ENCODE assay signal across 10 mouse cellular contexts in genomic region chr2:130451727-130452090, GRCm38 (mm10). TPM values are rescaled to one million over a fixed set of nuclear protein-coding genes. Genes with fewer than 3 reads are reported as not detected.
DNase-seq lines count a peak whose midpoint lies in the region; ATAC-seq and TF ChIP-seq lines count a peak whose summit lies in the region.
"Had no signal": no experiment of that assay in that cellular context is flagged by ENCODE, and none has a peak within 500 bp of the region (broad histone marks: within the 10 kb centered on the region; RNA-seq: fewer than 3 reads in every experiment).

No protein-coding gene starts in this region.

- no peaks in the 10 kb centered on the region for H3K27me3 ChIP-seq in cerebellum, adult 2 months (ENCODE audit: control insufficient read depth, insufficient read depth, low read length)
- H3K27me3 ChIP-seq in lung, embryonic 15.5 days: peaks cover 17% of the 10 kb centered on the region; the same call in 1 of the 2 replicates
- peaks cover 9% of the 10 kb centered on the region; the same call in 1 of the 2 replicates for H3K27me3 ChIP-seq in limb, embryonic 12.5 days
- H3K27me3 ChIP-seq in stomach, embryonic 14.5 days (ENCODE audit: control insufficient read depth, insufficient read depth, low read length): no peaks in the 10 kb centered on the region

- 9% methylated on average over 3 of the region's 3 CpGs for WGBS in cerebellum, adult 2 months
- 56% methylated on average over 3 of the region's 3 CpGs for WGBS in lung, embryonic 15.5 days
- 72% methylated on average over 3 of the region's 3 CpGs for WGBS in limb, embryonic 12.5 days
- 64% methylated on average over 3 of the region's 3 CpGs for WGBS in stomach, embryonic 14.5 days

- no peak for TF ChIP-seq CTCF in cerebellum, adult 2 months (IDR thresholded peaks at IDR 0.05; ENCODE audit: borderline replicate concordance, insufficient read depth, low read depth, low read length)

- H3K9me3 ChIP-seq in lung, embryonic 15.5 days: no peaks in the 10 kb centered on the region
- no peaks in the 10 kb centered on the region for H3K9me3 ChIP-seq in limb, embryonic 12.5 days
- no peaks in the 10 kb centered on the region for H3K9me3 ChIP-seq in stomach, embryonic 14.5 days (ENCODE audit: control insufficient read depth, low read depth, low read length)

- peaks cover 13% of the 10 kb centered on the region for H3K4me1 ChIP-seq in cerebellum, adult 2 months (ENCODE audit: control insufficient read depth, insufficient read depth, low read length)
- peaks cover 33% of the 10 kb centered on the region for H3K4me1 ChIP-seq in lung, embryonic 15.5 days
- H3K4me1 ChIP-seq in limb, embryonic 12.5 days (replicated peaks): peaks cover 19% of the 10 kb centered on the region
- H3K4me1 ChIP-seq in stomach, embryonic 14.5 days (ENCODE audit: control insufficient read depth, insufficient read depth, low read length): peaks cover 19% of the 10 kb centered on the region; the same call in 1 of the 2 replicates

- DNase-seq in cerebellum, adult 2 months: peak in 1 of 2 experiments; percentile 23
- no peak for DNase-seq in lung, postnatal 14 days
- DNase-seq in gastrocnemius, adult 18-20 months (ENCODE audit: low spot score): no peak
- DNase-seq in urinary bladder, postnatal 36 days (ENCODE audit: low spot score in 2 of 2): no peak

- H3K27ac ChIP-seq in cerebellum, adult 2 months (ENCODE audit: insufficient read depth, low read length): no peak overlapping the region
- no peak overlapping the region for H3K27ac ChIP-seq in lung, embryonic 15.5 days
- H3K27ac ChIP-seq in limb, embryonic 12.5 days: no peak overlapping the region
- no peak overlapping the region for H3K27ac ChIP-seq in stomach, embryonic 14.5 days (ENCODE audit: low read length)

- peak overlapping the region; percentile 72 for H3K4me3 ChIP-seq in cerebellum, adult 2 months (replicated peaks; ENCODE audit: insufficient read depth, low read depth, low read length)
- H3K4me3 ChIP-seq in lung, embryonic 15.5 days: peak overlapping the region; percentile 94; the same call in 1 of the 2 replicates
- no peak overlapping the region for H3K4me3 ChIP-seq in limb, embryonic 12.5 days (replicated peaks)
- peak overlapping the region; percentile 82; the same call in 1 of the 2 replicates for H3K4me3 ChIP-seq in stomach, embryonic 14.5 days (ENCODE audit: low read depth, low read length)

- peak overlapping the region; percentile 82 for H3K4me2 ChIP-seq in lung, embryonic 15.5 days
- H3K4me2 ChIP-seq in limb, embryonic 12.5 days: peak overlapping the region; percentile 85
- H3K4me2 ChIP-seq in stomach, embryonic 14.5 days (replicated peaks; ENCODE audit: low read depth, low read length): peak overlapping the region; percentile 61

- H3K9ac ChIP-seq in lung, embryonic 15.5 days: no peak overlapping the region
- 0 out of 2 replicates have a peak overlapping the region, but pooled peaks have one; percentile 87 for H3K9ac ChIP-seq in limb, embryonic 12.5 days (replicated peaks)
- H3K9ac ChIP-seq in stomach, embryonic 14.5 days (replicated peaks; ENCODE audit: low read depth, low read length): no peak overlapping the region

- no peak for TF ChIP-seq POLR2A in cerebellum, adult 2 months (IDR thresholded peaks at IDR 0.05; ENCODE audit: borderline replicate concordance, insufficient read depth, low read length)

- ATAC-seq in cerebellum, adult (ENCODE audit: insufficient number of reproducible peaks, low FRiP score, low TSS enrichment): no peak
- no peak for ATAC-seq in lung, embryonic 15.5 days (ENCODE audit: borderline replicate concordance, extremely low read depth, low FRiP score, low TSS enrichment)
- no peak for ATAC-seq in limb, embryonic 12.5 days (ENCODE audit: insufficient number of reproducible peaks, insufficient read depth, low FRiP score, low TSS enrichment, low read depth)
- ATAC-seq in stomach, embryonic 14.5 days (ENCODE audit: insufficient number of reproducible peaks, insufficient read depth, low FRiP score, low read depth): no peak

- no peaks in the 10 kb centered on the region for H3K36me3 ChIP-seq in lung, embryonic 15.5 days
- H3K36me3 ChIP-seq in limb, embryonic 12.5 days: no peaks in the 10 kb centered on the region
- H3K36me3 ChIP-seq in stomach, embryonic 14.5 days (ENCODE audit: control insufficient read depth, insufficient read depth, low read length): no peaks in the 10 kb centered on the region

RNA-seq across cellular contexts. Expression of gene Ptpra, which starts 1.6 kb away (rescaled TPM):
- 157 and 159 TPM in 2 replicates for polyA plus RNA-seq in cerebellum, adult 2 months (2012; rRNA removed)
- 72.9 and 80.7 TPM in 2 replicates for polyA plus RNA-seq in lung, embryonic 15.5 days (2015; fragmentation: Nextera tagmentation; extraction: Ambion mirVana)
- polyA plus RNA-seq in limb, embryonic 12.5 days (2016; fragmentation: Nextera tagmentation; extraction: Ambion mirVana): 108 and 115 TPM in 2 replicates
- 110 and 115 TPM in 2 replicates for polyA plus RNA-seq in stomach, embryonic 14.5 days (2014; fragmentation: Nextera tagmentation; extraction: Ambion mirVana)
- total RNA-seq in gastrocnemius, adult 18-20 months (2021): 10 to 100 TPM; 14.8 to 18.9 TPM

RNA-seq across cellular contexts. Expression of gene Pced1a, which starts 27.2 kb away (rescaled TPM):
- 21.8 and 23.5 TPM in 2 replicates for polyA plus RNA-seq in cerebellum, adult 2 months (2012; rRNA removed)
- polyA plus RNA-seq in lung, embryonic 15.5 days (2015; fragmentation: Nextera tagmentation; extraction: Ambion mirVana): 14.7 and 15.9 TPM in 2 replicates
- polyA plus RNA-seq in limb, embryonic 12.5 days (2016; fragmentation: Nextera tagmentation; extraction: Ambion mirVana): 13.4 and 14.6 TPM in 2 replicates
- 12.4 and 12.9 TPM in 2 replicates for polyA plus RNA-seq in stomach, embryonic 14.5 days (2014; fragmentation: Nextera tagmentation; extraction: Ambion mirVana)
- total RNA-seq in gastrocnemius, adult 18-20 months (2021): 1 to 10 TPM; 4.2 to 4.8 TPM

RNA-seq across cellular contexts. Expression of gene Vps16, which starts 27.6 kb away (rescaled TPM):
- polyA plus RNA-seq in cerebellum, adult 2 months (2012; rRNA removed): 120 and 128 TPM in 2 replicates
- polyA plus RNA-seq in lung, embryonic 15.5 days (2015; fragmentation: Nextera tagmentation; extraction: Ambion mirVana): 80.5 and 88.4 TPM in 2 replicates
- polyA plus RNA-seq in limb, embryonic 12.5 days (2016; fragmentation: Nextera tagmentation; extraction: Ambion mirVana): 121 and 133 TPM in 2 replicates
- polyA plus RNA-seq in stomach, embryonic 14.5 days (2014; fragmentation: Nextera tagmentation; extraction: Ambion mirVana): 69.7 and 71.3 TPM in 2 replicates
- total RNA-seq in gastrocnemius, adult 18-20 months (2021): 10 to 100 TPM; 17.6 to 19.2 TPM

RNA-seq across cellular contexts. Expression of gene Tmem239, which starts 45.4 kb away (rescaled TPM):
- not detected in 2 replicates for polyA plus RNA-seq in cerebellum, adult 2 months (2012; rRNA removed)
- polyA plus RNA-seq in lung, embryonic 15.5 days (2015; fragmentation: Nextera tagmentation; extraction: Ambion mirVana): not detected in 2 replicates
- not detected in 2 replicates for polyA plus RNA-seq in limb, embryonic 12.5 days (2016; fragmentation: Nextera tagmentation; extraction: Ambion mirVana)
- not detected in 2 replicates for polyA plus RNA-seq in stomach, embryonic 14.5 days (2014; fragmentation: Nextera tagmentation; extraction: Ambion mirVana)
- not detected for total RNA-seq in gastrocnemius, adult 18-20 months (2021)
- polyA plus RNA-seq: brain, embryonic 14.5 days; small intestine, adult 2 months had no signal

RNA-seq across cellular contexts. Expression of gene 1700020A23Rik, which starts 46.6 kb away (rescaled TPM):
- polyA plus RNA-seq in cerebellum, adult 2 months (2012; rRNA removed): not detected in 2 replicates
- polyA plus RNA-seq in lung, embryonic 15.5 days (2015; fragmentation: Nextera tagmentation; extraction: Ambion mirVana): not detected in 2 replicates
- not detected in 2 replicates for polyA plus RNA-seq in limb, embryonic 12.5 days (2016; fragmentation: Nextera tagmentation; extraction: Ambion mirVana)
- not detected in 2 replicates for polyA plus RNA-seq in stomach, embryonic 14.5 days (2014; fragmentation: Nextera tagmentation; extraction: Ambion mirVana)
- total RNA-seq in gastrocnemius, adult 18-20 months (2021): not detected
- polyA plus RNA-seq: brain, embryonic 14.5 days; small intestine, adult 2 months had no signal
